Mouse (Mus musculus) forebrain, embryonic 10.5 days (tissue): Measurements from ENCODE around the gene Wdfy1. TPM values are rescaled to one million over a fixed set of nuclear protein-coding genes. Genes with fewer than 3 reads are reported as not detected.

Experiments used
- DNase-seq: peaks from one replicate; pipeline ENCODE4 v3.0.0-alpha.2; 2017; ENCODE audit warnings: low spot score; ENCODE audit errors: extremely low spot score
- H3K27ac ChIP-seq: fragments of 300-500 bp; sonication (generic); 2 replicates; pipeline ENCODE4 v1.5.1; 2016; ENCODE audit warnings: mild to moderate bottlenecking
- H3K27me3 ChIP-seq: fragments of 300-500 bp; sonication (generic); 2 replicates; pipeline ENCODE4 v1.6.1; 2016; ENCODE audit warnings: mild to moderate bottlenecking; ENCODE audit not compliant: poor library complexity, severe bottlenecking
- H3K36me3 ChIP-seq: fragments of 300-500 bp; sonication (generic); replicated peaks from 2 replicates; pipeline ENCODE4 v1.6.1; 2016; ENCODE audit warnings: mild to moderate bottlenecking, moderate library complexity
- H3K4me1 ChIP-seq: fragments of 300-500 bp; sonication (generic); 2 replicates; pipeline ENCODE4 v1.6.1; 2016
- H3K4me3 ChIP-seq: fragments of 300-500 bp; sonication (generic); 2 replicates; pipeline ENCODE4 v1.5.1; 2016; ENCODE audit warnings: mild to moderate bottlenecking, moderate library complexity
- H3K9me3 ChIP-seq: fragments of 300-500 bp; sonication (generic); 2 replicates; pipeline ENCODE4 v1.6.1; 2016; ENCODE audit warnings: mild to moderate bottlenecking, moderate library complexity
- WGBS: fragments of 180-500 bp; shearing (Covaris S2); methylation state at CpG from one replicate; pipeline ENCODE4 v1.1.7; 2016; 5-methylcytosine and 5-hydroxymethylcytosine counted together
- polyA plus RNA-seq: library from polyadenylated mRNA; unstranded; fragments of >200 nt; fragmentation: Nextera tagmentation; extraction: Ambion mirVana; gene quantifications from 2 replicates; pipeline ENCODE4 v1.2.1, GENCODE M21; 2016

Gene Wdfy1
- polyA plus RNA-seq, 1 experiment from 2014 or later: 38.3 TPM

- no peak overlapping the region for H3K4me3 ChIP-seq
- H3K9me3 ChIP-seq: no peaks in the 10 kb centered on the region
- H3K27ac ChIP-seq: no peak overlapping the region
- H3K27me3 ChIP-seq: no peaks in the 10 kb centered on the region
- no peak for DNase-seq
- H3K36me3 ChIP-seq: peaks cover 14% of the 10 kb centered on the region
- H3K4me1 ChIP-seq: no peaks in the 10 kb centered on the region
- 94% methylated on average over 3 of the region's 3 CpGs for WGBS
Observed at GRCm38 (mm10) chr1:79736408-79736807, 39.5 kb downstream of the Wdfy1 start.

- H3K4me3 ChIP-seq: no peak overlapping the region
- H3K27me3 ChIP-seq: no peaks in the 10 kb centered on the region
- WGBS: 95% methylated on average over 5 of the region's 5 CpGs
- H3K4me1 ChIP-seq: no peaks in the 10 kb centered on the region
- H3K9me3 ChIP-seq: no peaks in the 10 kb centered on the region
- DNase-seq: no peak
- peaks cover 14% of the 10 kb centered on the region for H3K36me3 ChIP-seq
- H3K27ac ChIP-seq: no peak overlapping the region
Observed at GRCm38 (mm10) chr1:79734794-79735193, 41.1 kb downstream of the Wdfy1 start.

GRCm38 (mm10) chr1:79714152-79714923 is 61.6 kb downstream of the Wdfy1 start:
- H3K9me3 ChIP-seq: no peaks in the 10 kb centered on the region
- no peaks in the 10 kb centered on the region for H3K27me3 ChIP-seq
- H3K36me3 ChIP-seq: peaks cover 17% of the 10 kb centered on the region
- H3K27ac ChIP-seq: no peak overlapping the region
- no peak for DNase-seq
- H3K4me1 ChIP-seq: no peaks in the 10 kb centered on the region
- no peak overlapping the region for H3K4me3 ChIP-seq
- 92% methylated on average over 13 of the region's 13 CpGs for WGBS

GRCm38 (mm10) chr1:79713081-79713480 is 62.9 kb downstream of the Wdfy1 start:
- Histone ChIP-seq H3K27ac (no peak overlapping the region), H3K27me3 (no peaks in the 10 kb centered on the region), H3K4me3 (no peak overlapping the region), H3K4me1 (no peaks in the 10 kb centered on the region), H3K36me3 (peaks cover 17% of the 10 kb centered on the region), H3K9me3 (no peaks in the 10 kb centered on the region)
- WGBS: 87% methylated on average over 5 of the region's 5 CpGs
- DNase-seq: no peak

- H3K27ac ChIP-seq: no peak overlapping the region
- no peak overlapping the region for H3K4me3 ChIP-seq
- DNase-seq: no peak
- no peaks in the 10 kb centered on the region for H3K9me3 ChIP-seq
- no peaks in the 10 kb centered on the region for H3K27me3 ChIP-seq
- 88% methylated on average over 18 of the region's 18 CpGs for WGBS
- H3K36me3 ChIP-seq: peaks cover 21% of the 10 kb centered on the region
- no peaks in the 10 kb centered on the region for H3K4me1 ChIP-seq
Observed at GRCm38 (mm10) chr1:79711147-79712126, 64.5 kb downstream of the Wdfy1 start.

- H3K27me3 ChIP-seq: no peaks in the 10 kb centered on the region
- 89% methylated on average over 4 of the region's 4 CpGs for WGBS
- H3K4me1 ChIP-seq: no peaks in the 10 kb centered on the region
- peaks cover 25% of the 10 kb centered on the region for H3K36me3 ChIP-seq
- no peaks in the 10 kb centered on the region for H3K9me3 ChIP-seq
- no peak overlapping the region for H3K27ac ChIP-seq
- no peak overlapping the region for H3K4me3 ChIP-seq
- DNase-seq: no peak
Observed at GRCm38 (mm10) chr1:79710678-79711077, 65.3 kb downstream of the Wdfy1 start.

- Histone ChIP-seq H3K27me3 (no peaks in the 10 kb centered on the region), H3K9me3 (no peaks in the 10 kb centered on the region), H3K4me3 (no peak overlapping the region), H3K4me1 (no peaks in the 10 kb centered on the region), H3K27ac (no peak overlapping the region), H3K36me3 (peaks cover 27% of the 10 kb centered on the region)
- 94% methylated on average over 8 of the region's 8 CpGs for WGBS
- DNase-seq: no peak
Observed at GRCm38 (mm10) chr1:79710216-79710615, 65.7 kb downstream of the Wdfy1 start.

GRCm38 (mm10) chr1:79707383-79707782 is 68.6 kb downstream of the Wdfy1 start:
- no peak for DNase-seq
- no peak overlapping the region for H3K4me3 ChIP-seq
- 90% methylated on average over 9 of the region's 9 CpGs for WGBS

GRCm38 (mm10) chr1:79706707-79707106 is 69.2 kb downstream of the Wdfy1 start:
- no peaks in the 10 kb centered on the region for H3K9me3 ChIP-seq
- H3K27me3 ChIP-seq: no peaks in the 10 kb centered on the region
- 83% methylated on average over 3 of the region's 3 CpGs for WGBS
- H3K27ac ChIP-seq: no peak overlapping the region
- DNase-seq: no peak
- no peaks in the 10 kb centered on the region for H3K4me1 ChIP-seq
- peaks cover 25% of the 10 kb centered on the region for H3K36me3 ChIP-seq
- H3K4me3 ChIP-seq: no peak overlapping the region

More at GRCm38 (mm10) chr1:79707383-79707782, 68.6 kb downstream of the Wdfy1 start:
- Histone ChIP-seq H3K27ac (no peak overlapping the region), H3K27me3 (no peaks in the 10 kb centered on the region), H3K9me3 (no peaks in the 10 kb centered on the region), H3K4me1 (no peaks in the 10 kb centered on the region), H3K36me3 (peaks cover 25% of the 10 kb centered on the region)

GRCm38 (mm10) chr1:79704672-79705071 is 71.3 kb downstream of the Wdfy1 start:
- no peaks in the 10 kb centered on the region for H3K9me3 ChIP-seq
- H3K27ac ChIP-seq: no peak overlapping the region
- 94% methylated on average over 2 of the region's 2 CpGs for WGBS
- DNase-seq: no peak
- H3K4me3 ChIP-seq: no peak overlapping the region
- H3K4me1 ChIP-seq: no peaks in the 10 kb centered on the region
- H3K36me3 ChIP-seq: peaks cover 24% of the 10 kb centered on the region
- H3K27me3 ChIP-seq: no peaks in the 10 kb centered on the region

GRCm38 (mm10) chr1:79703520-79703919 is 72.4 kb downstream of the Wdfy1 start:
- Histone ChIP-seq H3K4me1 (0 out of 2 replicates have a peak, but pooled peaks cover under 1% of the 10 kb centered on the region), H3K9me3 (no peaks in the 10 kb centered on the region), H3K36me3 (peaks cover 22% of the 10 kb centered on the region), H3K27ac (no peak overlapping the region), H3K4me3 (no peak overlapping the region), H3K27me3 (no peaks in the 10 kb centered on the region)
- 94% methylated on average over 8 of the region's 8 CpGs for WGBS
- DNase-seq: no peak

- 85% methylated on average over 2 of the region's 2 CpGs for WGBS
- Histone ChIP-seq H3K4me3 (no peak overlapping the region), H3K4me1 (peaks cover 19% of the 10 kb centered on the region), H3K27ac (no peak overlapping the region), H3K36me3 (no peaks in the 10 kb centered on the region), H3K27me3 (no peaks in the 10 kb centered on the region), H3K9me3 (no peaks in the 10 kb centered on the region)
- DNase-seq: no peak
Observed at GRCm38 (mm10) chr1:79698506-79698905, 77.4 kb downstream of the Wdfy1 start.

- Histone ChIP-seq H3K4me1 (peaks cover 19% of the 10 kb centered on the region), H3K9me3 (no peaks in the 10 kb centered on the region), H3K27me3 (no peaks in the 10 kb centered on the region), H3K36me3 (no peaks in the 10 kb centered on the region), H3K27ac (peak overlapping the region; percentile 48; the same call in 1 of the 2 replicates), H3K4me3 (no peak overlapping the region)
- WGBS: 68% methylated on average over 9 of the region's 9 CpGs
- no peak for DNase-seq
Observed at GRCm38 (mm10) chr1:79697382-79697781, 78.6 kb downstream of the Wdfy1 start.
